Mouse (Mus musculus) Patski (cell line): Measurements from ENCODE around the gene Gm10842. TPM values are rescaled to one million over a fixed set of nuclear protein-coding genes. Genes with fewer than 3 reads are reported as not detected.
A peak's percentile ranks its signal among the peaks of the same experiment; 100 is the strongest.
"Not testable (repeated sequence)": the region's sequence is repeated elsewhere in the genome, so short reads cannot be mapped to it uniquely, and the experiment has no call there.

Experiments
- ATAC-seq: fragments of 100-300 bp; one replicate; pipeline ENCODE4 v1.8.0; 2021
- CTCF ChIA-PET: fragments of 350-600 bp; sonication (Branson Sonifier 250); formaldehyde crosslinking; loops from one replicate; lab custom pipeline; 2022; ENCODE audit warnings: inconsistent platforms; lab: Charles Lee
- POLR2A ChIA-PET: fragments of 350-600 bp; sonication (Branson Sonifier 250); formaldehyde crosslinking; loops from one replicate; lab custom pipeline; 2022; ENCODE audit warnings: antibody characterized with exemption, inconsistent platforms; lab: Charles Lee
- DNase-seq: peaks from one replicate; pipeline ENCODE4 v3.0.0-alpha.2; 2011; ENCODE audit warnings: low read depth, low spot score
- H3K27me3 ChIP-seq: fragments of 371-371 bp; one replicate; pipeline ENCODE4 v1.5.1; 2021
- CTCF ChIP-seq: fragments of 100-300 bp; IDR thresholded peaks from one replicate; pipeline ENCODE4 v1.5.1; 2021
- in situ Hi-C: fragments of 300-500 bp; cut with MboI; formaldehyde crosslinking; loops from 3 replicates; pipeline ENCODE4 v1.11.1; 2018; ENCODE audit warnings: low pct_unique_long_range_greater_than_20kb, mixed read lengths
- polyA plus RNA-seq: library from polyadenylated mRNA; unstranded; gene quantifications from one replicate; pipeline ENCODE4 v1.2.3, GENCODE M21; 2021

The Gm10842 gene
- not detected for polyA plus RNA-seq

DNA sequence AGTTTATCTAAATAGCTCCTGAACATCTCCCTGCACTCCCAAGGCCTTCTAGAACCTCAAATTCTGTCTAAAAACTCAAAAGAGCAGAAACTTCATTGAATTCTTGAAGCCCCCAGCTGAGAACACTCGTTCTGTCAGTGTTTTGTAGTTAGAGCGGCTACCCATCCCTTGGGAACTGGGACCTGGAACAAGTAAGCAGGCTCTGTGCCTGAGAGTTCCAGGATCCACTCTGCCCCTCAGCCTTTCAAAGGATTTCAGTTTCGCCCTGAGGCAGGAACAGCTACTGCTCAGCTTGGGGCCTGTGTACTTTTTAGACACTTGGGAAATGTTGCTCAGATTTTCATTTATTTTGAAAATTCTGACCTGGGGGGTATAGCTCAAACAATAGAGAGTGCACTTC, at the start of gene Gm10842:
Gene Gm10842 (plus strand): TSS at position 301 of the 400 bp plus-strand sequence.
- CTCF ChIA-PET, result interaction anchor here (1.5 kb wide), 1 partner anchor 18 kb away, joined by 4 read pairs; no protein-coding TSS in a partner anchor
- ATAC-seq (no peak), DNase-seq (no peak)
- no peak for TF ChIP-seq CTCF
- H3K27me3 ChIP-seq, result no peaks in the 10 kb centered on the region
- in situ Hi-C loops, result loop anchor here (25.0 kb wide), 1 partner anchor 834 kb away; no protein-coding TSS in a partner anchor
- POLR2A ChIA-PET, result no interaction called here

- in situ Hi-C loops, DNase-seq, ATAC-seq: not testable (repeated sequence)
- POLR2A ChIA-PET, result interaction anchor here (0.6 kb wide), 1 partner anchor 13 kb away, joined by 3 read pairs; no protein-coding TSS in a partner anchor
- CTCF ChIA-PET, result interaction anchor here (1.0 kb wide), 1 partner anchor 137 kb away, joined by 3 read pairs; no protein-coding TSS in a partner anchor
- peaks cover 17% of the 10 kb centered on the region for H3K27me3 ChIP-seq
Observed at GRCm38 (mm10) chr11:105112448-105112847, 34.2 kb upstream of the Gm10842 start.

DNA sequence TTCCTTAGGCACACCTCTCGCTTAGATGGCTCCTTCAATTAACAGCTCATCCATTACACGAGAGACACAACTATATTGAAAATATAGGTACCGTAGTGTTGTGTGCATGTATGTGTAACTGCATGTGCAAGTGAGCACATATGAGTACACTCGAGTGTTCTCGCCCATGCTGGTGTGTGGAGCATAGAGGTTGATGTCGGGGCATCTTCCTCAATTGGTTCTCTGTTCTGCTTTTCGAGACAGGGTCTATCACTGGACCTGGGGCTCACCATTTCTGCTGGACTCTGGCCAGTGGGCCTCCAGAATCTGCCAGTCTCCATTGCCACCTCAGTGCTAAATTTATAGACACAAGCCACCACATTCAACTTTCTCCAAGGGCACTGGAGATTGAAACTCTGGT, 28.9 kb upstream of the Gm10842 start:
- H3K27me3 ChIP-seq, result peaks cover 5% of the 10 kb centered on the region
- CTCF ChIA-PET, result no interaction called here
- ATAC-seq (no peak), DNase-seq (no peak)
- in situ Hi-C loops, result no loop called here
- POLR2A ChIA-PET, result no interaction called here
- TF ChIP-seq CTCF, result no peak

DNA sequence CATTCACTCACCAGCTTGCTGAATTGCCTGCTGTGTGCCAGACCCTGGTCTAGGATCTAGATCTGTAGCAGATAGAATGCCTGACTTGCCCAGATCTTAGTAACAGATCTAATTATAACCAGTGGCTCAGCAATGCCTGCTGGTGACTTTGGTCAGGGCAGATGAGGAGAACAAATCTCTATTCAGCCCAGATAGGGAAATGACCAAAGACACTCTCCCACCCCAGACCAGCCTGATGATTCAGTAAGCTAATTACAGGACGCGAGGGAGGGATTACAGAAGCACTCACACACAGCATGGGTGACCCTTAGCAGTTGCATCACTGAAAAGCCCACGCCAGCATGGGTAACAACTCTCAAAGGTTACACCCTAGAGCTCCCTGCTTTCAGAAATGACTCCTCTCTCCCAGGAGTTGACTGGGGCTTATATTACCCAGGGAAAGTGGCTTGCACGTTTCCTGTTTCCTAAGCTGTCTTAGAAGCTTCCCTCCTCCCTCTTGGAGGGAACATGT, 26.1 kb upstream of the Gm10842 start:
- H3K27me3 ChIP-seq, result peaks cover 5% of the 10 kb centered on the region
- CTCF ChIA-PET, result interaction anchor here (0.8 kb wide), 1 partner anchor 24 kb away, joined by 3 read pairs; no protein-coding TSS in a partner anchor
- TF ChIP-seq CTCF, result no peak
- POLR2A ChIA-PET, result no interaction called here
- in situ Hi-C loops, result loop anchor here (5.0 to 10.0 kb wide), 2 partner anchors 353 to 516 kb away; partner anchors contain the start of gene Itgb3
- ATAC-seq (peak; percentile 74), DNase-seq (peak; percentile 49)

DNA sequence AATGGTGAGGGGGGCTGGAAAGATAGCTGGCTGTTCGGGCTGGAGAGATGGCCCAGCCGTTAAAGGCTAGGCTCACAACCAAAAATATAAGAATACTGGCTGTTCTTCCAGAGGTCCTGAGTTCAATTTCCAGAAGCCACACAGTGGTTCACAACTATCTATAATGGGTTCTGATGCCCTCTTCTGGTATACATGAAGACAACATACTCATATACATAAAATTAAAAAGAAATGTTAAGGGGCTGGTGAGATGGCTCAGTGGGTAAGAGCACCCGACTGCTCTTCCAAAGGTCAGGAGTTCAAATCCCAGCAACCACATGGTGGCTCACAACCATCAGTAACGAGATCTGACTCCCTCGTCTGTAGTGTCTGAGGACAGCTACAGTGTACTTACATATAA, 24.9 kb upstream of the Gm10842 start:
- ATAC-seq, CTCF ChIA-PET, POLR2A ChIA-PET, DNase-seq, H3K27me3 ChIP-seq: not testable (repeated sequence)
- in situ Hi-C loops, result loop anchor here (5.0 to 10.0 kb wide), 2 partner anchors 354 to 517 kb away; partner anchors contain the start of gene Itgb3

- POLR2A ChIA-PET, result interaction anchor here (0.5 to 0.6 kb wide), 2 partner anchors 355 to 744 kb away, joined by 3 to 4 read pairs; no protein-coding TSS in a partner anchor
- peak; percentile 53 for DNase-seq
- ATAC-seq, result peak; percentile 44
- CTCF ChIA-PET, result interaction anchor here (0.8 to 1.7 kb wide), 4 partner anchors 47 to 534 kb away, joined by 3 to 5 read pairs (median 3); no protein-coding TSS in a partner anchor
- in situ Hi-C loops, result loop anchor here (5.0 to 10.0 kb wide), 2 partner anchors 357 to 519 kb away; partner anchors contain the start of gene Itgb3
- H3K27me3 ChIP-seq, result no peaks in the 10 kb centered on the region
- TF ChIP-seq CTCF, result peak; percentile 86
Observed at GRCm38 (mm10) chr11:105123986-105124385, 22.7 kb upstream of the Gm10842 start.

DNA sequence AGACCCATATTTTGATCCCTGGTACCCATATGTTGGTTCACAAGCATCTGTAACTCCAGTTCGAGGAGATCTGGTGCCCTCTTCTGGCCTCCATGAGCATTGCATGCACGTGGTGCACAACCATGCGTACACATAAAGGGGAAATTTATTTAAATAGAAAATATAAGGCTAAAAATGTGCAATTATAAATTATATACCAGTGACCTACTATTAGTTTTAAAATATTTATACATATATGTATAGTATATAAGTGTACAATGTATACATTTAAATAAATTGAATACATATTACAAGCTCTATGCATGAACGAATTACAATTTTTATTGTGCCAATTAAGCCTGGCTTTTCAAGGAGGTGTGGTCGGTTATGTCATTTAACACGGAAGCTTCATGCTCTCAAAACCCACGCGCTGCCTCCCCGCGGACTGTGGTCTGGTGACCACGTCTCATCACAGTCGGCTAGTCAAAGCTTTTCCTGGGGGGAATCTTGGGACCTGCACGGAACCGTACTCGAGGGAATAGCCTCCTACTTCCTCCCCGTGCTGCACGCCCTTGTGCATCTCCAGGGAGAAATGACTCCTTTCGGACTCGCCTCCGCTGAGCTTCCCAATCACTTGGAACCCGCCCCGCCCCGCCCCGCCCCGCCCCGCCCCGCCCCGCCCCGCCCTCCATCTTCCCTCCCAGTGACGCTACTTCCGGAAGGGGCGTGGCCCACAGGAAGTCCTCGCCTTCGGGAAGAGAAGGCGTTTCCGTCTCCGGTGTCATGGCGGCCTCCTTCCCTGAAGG, 20.8 kb upstream of the Gm10842 start, which contains the start of gene Mettl2:
Gene Mettl2 (plus strand): TSS at position 691 of the 785 bp plus-strand sequence.
- in situ Hi-C loops, result loop anchor here (10.0 to 25.0 kb wide), 2 partner anchors 521 to 814 kb away; partner anchors contain the start of gene Itgb3

GRCm38 (mm10) chr11:105126520-105127029, 20.1 kb upstream of the Gm10842 start:
- CTCF ChIA-PET, result interaction anchor here (0.9 kb wide), 1 partner anchor 535 kb away, joined by 3 read pairs; no protein-coding TSS in a partner anchor
- DNase-seq, result no peak
- in situ Hi-C loops, result loop anchor here (10.0 to 25.0 kb wide), 2 partner anchors 522 to 814 kb away; partner anchors contain the start of gene Itgb3
- TF ChIP-seq CTCF, result no peak
- POLR2A ChIA-PET, result interaction anchor here (1.5 kb wide), 1 partner anchor 55 kb away, joined by 5 read pairs; no protein-coding TSS in a partner anchor
- peak; percentile 4 for ATAC-seq
- no peaks in the 10 kb centered on the region for H3K27me3 ChIP-seq

More for the DNA sequence above, 20.8 kb upstream of the Gm10842 start, which contains the start of gene Mettl2:
- no peaks in the 10 kb centered on the region for H3K27me3 ChIP-seq
- ChIA-PET CTCF (interaction anchor here (0.8 to 1.2 kb wide), 5 partner anchors 360 to 539 kb away, joined by 3 read pairs; no protein-coding TSS in a partner anchor), POLR2A (interaction anchor here (1.0 to 1.5 kb wide), 2 partner anchors 56 to 57 kb away, joined by 3 to 5 read pairs; no protein-coding TSS in a partner anchor)
- DNase-seq (peak; percentile 35), ATAC-seq (peak; percentile 80)
- peak; percentile 95 for TF ChIP-seq CTCF

GRCm38 (mm10) chr11:105135692-105136091, 11.0 kb upstream of the Gm10842 start:
- TF ChIP-seq CTCF, result no peak
- DNase-seq, result no peak
- ATAC-seq, result no peak
- POLR2A ChIA-PET, result no interaction called here
- in situ Hi-C loops, result loop anchor here (25.0 kb wide), 1 partner anchor 823 kb away; no protein-coding TSS in a partner anchor
- CTCF ChIA-PET, result no interaction called here
- no peaks in the 10 kb centered on the region for H3K27me3 ChIP-seq

DNA sequence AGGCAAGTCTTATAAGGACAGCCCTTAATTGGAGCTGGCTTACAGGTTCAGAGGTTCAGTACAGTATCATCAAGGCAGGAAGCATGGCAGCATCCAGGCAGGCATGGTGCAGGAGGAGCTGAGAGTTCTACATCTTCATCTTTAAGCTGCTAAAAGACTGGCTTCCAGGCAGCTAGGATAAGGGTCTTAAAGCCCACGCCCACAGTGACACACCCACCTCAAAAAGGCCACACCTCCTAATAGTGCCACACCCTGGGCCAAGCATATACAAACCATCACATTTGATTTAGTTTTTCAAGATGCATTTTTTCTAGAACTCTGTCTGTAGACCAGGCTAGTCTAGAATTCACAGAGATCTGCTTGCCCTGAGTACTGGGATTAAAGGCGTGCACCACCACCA, 9.4 kb upstream of the Gm10842 start:
- DNase-seq, H3K27me3 ChIP-seq, CTCF ChIA-PET, ATAC-seq, POLR2A ChIA-PET: not testable (repeated sequence)
- in situ Hi-C loops, result loop anchor here (25.0 kb wide), 1 partner anchor 825 kb away; no protein-coding TSS in a partner anchor

DNA sequence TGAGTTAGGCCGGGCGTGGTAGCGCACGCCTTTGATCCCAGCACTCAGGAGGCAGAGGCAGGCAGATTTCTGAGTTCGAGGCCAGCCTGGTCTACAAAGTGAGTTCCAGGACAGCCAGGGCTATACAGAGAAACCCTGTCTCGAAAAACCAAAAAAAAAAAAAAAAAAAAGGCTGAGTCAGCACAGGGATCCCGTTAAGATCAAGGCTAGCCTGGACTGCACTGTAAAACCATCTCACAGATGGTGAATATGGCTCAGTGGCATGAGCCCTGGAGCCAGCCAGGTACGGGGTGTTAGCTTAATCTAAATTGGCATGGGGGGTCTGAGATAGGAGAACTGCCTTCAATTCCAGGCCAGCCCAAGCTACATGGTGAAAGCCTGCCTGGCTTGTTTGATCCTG, 6.2 kb upstream of the Gm10842 start:
- ATAC-seq, CTCF ChIA-PET, H3K27me3 ChIP-seq, DNase-seq: not testable (repeated sequence)
- in situ Hi-C loops, result loop anchor here (25.0 kb wide), 1 partner anchor 828 kb away; no protein-coding TSS in a partner anchor
- POLR2A ChIA-PET, result interaction anchor here (0.6 to 0.7 kb wide), 2 partner anchors 163 to 556 kb away, joined by 5 to 6 read pairs; no protein-coding TSS in a partner anchor
